Comparison of ENCODE assay signal across 8 mouse cellular contexts in the genomic region with DNA sequence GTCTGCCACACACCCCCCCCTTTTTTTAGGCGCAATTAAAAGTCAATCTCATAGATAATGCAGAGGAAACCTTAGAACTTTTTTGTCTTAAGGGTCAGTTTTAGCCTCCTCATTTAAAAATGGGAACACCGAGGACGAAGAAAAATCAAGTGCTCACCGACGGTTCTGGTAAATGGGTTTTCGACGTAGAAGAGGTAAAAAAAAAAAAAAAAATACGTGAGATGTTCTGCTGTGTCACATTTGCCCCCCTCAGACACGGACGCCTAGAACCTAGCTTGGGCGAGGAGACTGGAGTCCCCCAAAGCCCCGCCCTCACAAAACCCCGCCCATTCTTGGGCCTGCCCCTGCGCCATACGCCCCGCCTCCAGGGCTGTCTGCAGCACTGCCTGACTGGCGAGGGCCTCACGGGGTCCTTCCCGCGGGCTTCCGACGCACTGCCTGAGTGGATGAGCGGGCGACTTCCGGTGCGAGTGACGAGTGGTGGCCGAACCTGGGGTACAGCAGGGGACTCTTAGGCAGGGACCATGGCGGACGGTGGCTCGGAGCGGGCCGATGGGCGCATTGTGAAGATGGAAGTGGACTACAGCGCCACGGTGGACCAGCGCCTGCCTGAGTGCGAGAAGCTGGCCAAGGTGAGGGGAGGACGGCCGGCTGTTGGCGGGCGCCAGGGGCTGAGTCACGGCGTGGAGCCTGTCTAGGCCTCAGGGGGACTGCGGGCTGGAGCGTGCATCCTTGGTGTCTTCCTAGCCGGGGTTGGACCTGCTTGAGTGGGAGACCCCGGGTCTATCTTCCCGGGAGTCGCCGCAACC. TPM values are rescaled to one million over a fixed set of nuclear protein-coding genes. Genes with fewer than 3 reads are reported as not detected.
A peak's percentile ranks its signal among the peaks of the same experiment; 100 is the strongest.
DNase-seq lines count a peak whose midpoint lies in the region; ATAC-seq lines count a peak whose summit lies in the region.

A gene (plus strand): TSS at position 432 of the 809 bp plus-strand sequence.

- ATAC-seq in megakaryocyte progenitor cell, adult 5-6 weeks (replicated peaks; ENCODE audit: poor library complexity) = peak; percentile 99

- DNase-seq in adipocyte (ENCODE audit: low spot score) = peak; percentile 95
- peak; percentile 96 for DNase-seq in embryo, embryonic 10 days (ENCODE audit: low spot score)
- peak; percentile 97 for DNase-seq in gastrocnemius, postnatal 10 days
- peak; percentile 98 for DNase-seq in induced T-regulatory cell, adult 2 months (ENCODE audit: low read depth)
- peak; percentile 81 to 91 for DNase-seq in left cerebral cortex, adult 9 months (ENCODE audit: low spot score in 2 of 2)
- peak; percentile 93 for DNase-seq in right cerebral cortex, postnatal 14 days
- DNase-seq in urinary bladder, postnatal 36 days (ENCODE audit: low spot score in 2 of 2) = peak; percentile 92 to 96

RNA-seq across cellular contexts. Expression of the gene that starts here (rescaled TPM):
- 100 to 1,000 TPM; 103 to 108 TPM for total RNA-seq in gastrocnemius, postnatal 10 days (2021)
- 84.3 and 95.9 TPM in 2 replicates for total RNA-seq in megakaryocyte progenitor cell, adult 5-6 weeks (2015)
- total RNA-seq in megakaryocyte progenitor cell, adult 5-6 weeks (2017) = 133 and 162 TPM in 2 replicates

Comparison
In these comparisons a context has a peak if more than half of its experiments do, and no peak if none do; other contexts are left out.
1. Peak in every context shown above with its lines: DNase-seq and ATAC-seq.